Mouse (Mus musculus) T-helper 1 cell (primary cell): ENCODE data around the gene L3mbtl4.

Source experiments
- in situ Hi-C: fragments of 300-600 bp; cut with MboI, MseI; formaldehyde crosslinking; loops from one replicate; pipeline ENCODE4 v1.15.1; 2025; ENCODE audit warnings: high pct_unique_total_duplicates

The L3mbtl4 gene

GRCm38 (mm10) chr17:68273527-68273926 lies at the start of gene L3mbtl4:
L3mbtl4 (plus strand) TSS chr17:68273797.
- in situ Hi-C loops, result no loop called here

GRCm38 (mm10) chr17:68230484-68230883 lies 43.1 kb upstream of the L3mbtl4 start:
- in situ Hi-C loops, result no loop called here

GRCm38 (mm10) chr17:68235380-68235779 lies 38.2 kb upstream of the L3mbtl4 start:
- in situ Hi-C loops, result no loop called here

GRCm38 (mm10) chr17:68236992-68237391 lies 36.6 kb upstream of the L3mbtl4 start:
- in situ Hi-C loops, result no loop called here

- in situ Hi-C loops, result no loop called here
These were observed 33.4 kb upstream of the L3mbtl4 start for GRCm38 (mm10) chr17:68240171-68240570.

- in situ Hi-C loops, result no loop called here
These were observed 8.6 kb upstream of the L3mbtl4 start for GRCm38 (mm10) chr17:68264835-68265557.

- in situ Hi-C loops, result no loop called here
These were observed 357 bp downstream of the L3mbtl4 start for GRCm38 (mm10) chr17:68273954-68274353.

GRCm38 (mm10) chr17:68275138-68275537 lies 1.5 kb downstream of the L3mbtl4 start:
- in situ Hi-C loops, result no loop called here

- in situ Hi-C loops, result no loop called here
These were observed 7.3 kb downstream of the L3mbtl4 start for GRCm38 (mm10) chr17:68280915-68281314.

- in situ Hi-C loops, result no loop called here
These were observed 11.7 kb downstream of the L3mbtl4 start for GRCm38 (mm10) chr17:68285119-68285782.

GRCm38 (mm10) chr17:68288094-68288493 lies 14.5 kb downstream of the L3mbtl4 start:
- in situ Hi-C loops, result no loop called here

- in situ Hi-C loops, result no loop called here
These were observed 15.1 kb downstream of the L3mbtl4 start for GRCm38 (mm10) chr17:68288699-68289098.

- in situ Hi-C loops, result no loop called here
These were observed 18.2 kb downstream of the L3mbtl4 start for GRCm38 (mm10) chr17:68291713-68292364.

GRCm38 (mm10) chr17:68308381-68308780 lies 34.8 kb downstream of the L3mbtl4 start:
- in situ Hi-C loops, result loop anchor here (5.0 kb wide), 1 partner anchor 154 kb away; no protein-coding TSS in a partner anchor

- in situ Hi-C loops, result no loop called here
These were observed 38.8 kb downstream of the L3mbtl4 start for GRCm38 (mm10) chr17:68312286-68312927.

GRCm38 (mm10) chr17:68320940-68321339 lies 47.3 kb downstream of the L3mbtl4 start:
- in situ Hi-C loops, result no loop called here

- in situ Hi-C loops, result no loop called here
These were observed 49.0 kb downstream of the L3mbtl4 start for GRCm38 (mm10) chr17:68322607-68323006.

- in situ Hi-C loops, result no loop called here
These were observed 58.6 kb downstream of the L3mbtl4 start for GRCm38 (mm10) chr17:68332225-68332624.

- in situ Hi-C loops, result no loop called here
These were observed 59.8 kb downstream of the L3mbtl4 start for GRCm38 (mm10) chr17:68333382-68333781.

GRCm38 (mm10) chr17:68338917-68339553 lies 65.4 kb downstream of the L3mbtl4 start:
- in situ Hi-C loops, result no loop called here

GRCm38 (mm10) chr17:68357687-68358086 lies 84.1 kb downstream of the L3mbtl4 start:
- in situ Hi-C loops, result no loop called here

- in situ Hi-C loops, result no loop called here
These were observed 97.5 kb downstream of the L3mbtl4 start for GRCm38 (mm10) chr17:68371101-68371500.
